Mouse (Mus musculus): Measurements from ENCODE around the gene Sdc1. TPM values are rescaled to one million over a fixed set of nuclear protein-coding genes. Genes with fewer than 3 reads are reported as not detected.

The Sdc1 gene
- polyA plus RNA-seq, 1 experiment from 2014 or later: 133 TPM

GRCm38 (mm10) chr12:8786984-8787730, 16.0 kb downstream of the Sdc1 start:
- no peak for DNase-seq (ENCODE audit: extremely low spot score, low spot score)
- no peaks in the 10 kb centered on the region for H3K27me3 ChIP-seq (ENCODE audit: poor library complexity, severe bottlenecking)
- no peaks in the 10 kb centered on the region for H3K9me3 ChIP-seq
- peaks cover 69% of the 10 kb centered on the region for H3K36me3 ChIP-seq (replicated peaks)
- 92% methylated on average over 12 of the region's 12 CpGs for WGBS
- no peak overlapping the region for H3K4me3 ChIP-seq
- peaks cover 36% of the 10 kb centered on the region for H3K4me1 ChIP-seq
- no peak overlapping the region for H3K27ac ChIP-seq

DNA sequence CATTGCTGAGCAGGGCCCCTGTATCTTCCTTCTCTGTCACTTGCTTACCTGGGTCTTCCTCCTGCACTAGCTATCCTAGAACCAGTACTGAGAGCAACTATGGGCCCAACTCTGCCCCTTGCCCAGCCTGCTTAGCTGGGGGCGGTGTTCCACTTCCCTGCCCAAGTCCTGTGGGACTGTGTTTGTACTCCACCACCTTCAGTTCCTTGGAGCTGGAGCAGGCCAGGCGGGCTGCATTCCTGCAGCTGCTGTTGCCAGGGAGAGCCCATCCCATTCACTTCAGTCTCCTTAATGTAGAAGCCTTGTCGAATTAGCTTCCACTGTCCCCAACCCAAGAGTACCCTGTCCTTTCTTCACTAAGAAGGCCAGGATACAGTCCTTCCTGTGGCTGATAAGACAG, 17.3 kb downstream of the Sdc1 start:
- no peak for DNase-seq (ENCODE audit: extremely low spot score, low spot score)
- Histone ChIP-seq H3K27me3 (ENCODE audit: poor library complexity, severe bottlenecking) (no peaks in the 10 kb centered on the region), H3K36me3 (replicated peaks) (peaks cover 81% of the 10 kb centered on the region), H3K4me3 (no peak overlapping the region), H3K9me3 (no peaks in the 10 kb centered on the region), H3K4me1 (peaks cover 29% of the 10 kb centered on the region), H3K27ac (peak overlapping the region; percentile 44; the same call in 1 of the 2 replicates)
- WGBS: 65% methylated on average over 3 of the region's 3 CpGs

DNA sequence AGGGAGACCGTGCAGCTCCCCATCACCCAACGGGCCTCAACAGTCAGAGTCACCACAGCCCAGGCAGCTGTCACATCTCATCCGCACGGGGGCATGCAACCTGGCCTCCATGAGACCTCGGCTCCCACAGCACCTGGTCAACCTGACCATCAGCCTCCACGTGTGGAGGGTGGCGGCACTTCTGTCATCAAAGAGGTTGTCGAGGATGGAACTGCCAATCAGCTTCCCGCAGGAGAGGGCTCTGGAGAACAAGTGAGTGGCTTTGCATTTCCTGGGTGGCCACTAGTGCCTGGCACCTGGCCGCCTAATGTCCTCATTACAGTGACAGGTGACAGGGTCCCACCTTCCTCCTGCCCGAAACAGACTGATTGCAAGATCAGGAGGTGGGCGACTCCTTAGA, 19.5 kb downstream of the Sdc1 start:
- peaks cover 29% of the 10 kb centered on the region for H3K4me1 ChIP-seq
- H3K27ac ChIP-seq: no peak overlapping the region
- no peak for DNase-seq (ENCODE audit: extremely low spot score, low spot score)
- H3K4me3 ChIP-seq: no peak overlapping the region
- H3K9me3 ChIP-seq: peaks cover 9% of the 10 kb centered on the region
- peaks cover 84% of the 10 kb centered on the region for H3K36me3 ChIP-seq (replicated peaks)
- H3K27me3 ChIP-seq (ENCODE audit: poor library complexity, severe bottlenecking): no peaks in the 10 kb centered on the region
- 95% methylated on average over 12 of the region's 12 CpGs for WGBS

GRCm38 (mm10) chr12:8793410-8794051, 22.4 kb downstream of the Sdc1 start:
- Histone ChIP-seq H3K27ac (no peak overlapping the region), H3K4me3 (no peak overlapping the region), H3K27me3 (ENCODE audit: poor library complexity, severe bottlenecking) (no peaks in the 10 kb centered on the region), H3K36me3 (replicated peaks) (peaks cover 74% of the 10 kb centered on the region), H3K4me1 (peaks cover 15% of the 10 kb centered on the region), H3K9me3 (peaks cover 10% of the 10 kb centered on the region)
- no peak for DNase-seq (ENCODE audit: extremely low spot score, low spot score)
- WGBS: 94% methylated on average over 2 of the region's 2 CpGs

DNA sequence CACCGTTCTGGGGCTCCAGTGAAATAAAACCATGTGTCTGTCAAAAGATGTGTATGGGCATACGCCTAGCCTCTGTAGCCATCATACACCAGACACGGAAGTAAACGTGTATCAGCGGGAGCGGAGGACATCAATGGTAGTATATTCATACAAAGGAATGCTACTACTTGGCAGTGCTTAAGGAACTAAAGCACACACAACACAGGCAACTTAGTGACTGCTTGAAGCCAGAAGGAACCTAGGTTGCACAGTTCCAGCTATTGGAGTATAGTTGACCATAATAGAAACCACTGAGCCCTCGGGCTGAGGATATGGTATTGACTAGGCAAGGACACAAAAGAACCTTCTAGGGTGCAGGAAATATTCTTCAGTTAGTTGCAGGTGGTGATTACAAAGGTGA, 26.8 kb downstream of the Sdc1 start:
- WGBS: 92% methylated on average over 7 of the region's 7 CpGs
- Histone ChIP-seq H3K27me3 (ENCODE audit: poor library complexity, severe bottlenecking) (no peaks in the 10 kb centered on the region), H3K9me3 (peaks cover 10% of the 10 kb centered on the region), H3K27ac (no peak overlapping the region), H3K36me3 (replicated peaks) (peaks cover 30% of the 10 kb centered on the region), H3K4me1 (peaks cover 11% of the 10 kb centered on the region; the same call in 1 of the 2 replicates), H3K4me3 (no peak overlapping the region)
- no peak for DNase-seq (ENCODE audit: extremely low spot score, low spot score)

GRCm38 (mm10) chr12:8798486-8799020, 27.4 kb downstream of the Sdc1 start:
- 0 out of 2 replicates have a peak overlapping the region, but pooled peaks have one; percentile 11 for H3K27ac ChIP-seq
- no peak for DNase-seq (ENCODE audit: extremely low spot score, low spot score)

DNA sequence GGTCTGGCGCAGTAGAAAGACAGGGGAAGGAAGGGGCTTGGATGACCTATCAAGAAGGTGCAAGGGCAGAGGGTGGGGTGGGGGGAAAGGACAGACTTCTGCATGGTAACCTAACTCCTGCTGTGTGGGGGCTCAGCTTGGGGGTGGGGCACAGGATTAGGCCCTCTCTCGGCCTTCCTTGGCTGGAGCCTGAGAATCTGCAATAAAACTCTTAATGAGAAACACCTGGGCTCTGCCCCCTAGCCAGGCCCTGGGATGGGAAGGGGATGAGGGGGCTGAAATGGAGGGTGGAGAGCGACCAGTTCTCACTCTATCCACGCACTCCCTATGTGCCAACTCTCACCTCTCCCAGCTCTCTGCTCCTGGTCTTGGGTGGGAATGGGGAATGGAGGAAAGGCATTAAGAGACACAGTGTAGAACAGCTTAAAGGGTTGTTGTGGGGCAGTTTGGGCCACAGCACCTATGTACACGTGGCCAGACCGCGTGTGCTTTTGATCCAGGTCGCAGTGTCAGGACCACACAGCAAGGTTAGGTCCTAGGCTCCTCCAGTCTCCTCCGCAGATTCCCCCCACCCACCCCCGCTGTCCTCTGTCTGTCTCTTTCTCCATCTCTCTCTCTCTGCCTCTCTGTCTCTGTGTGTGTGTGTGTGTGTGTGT, 32.4 kb downstream of the Sdc1 start:
- Histone ChIP-seq H3K4me3 (no peak overlapping the region), H3K36me3 (replicated peaks) (no peaks in the 10 kb centered on the region), H3K9me3 (no peaks in the 10 kb centered on the region), H3K27ac (peak overlapping the region; percentile 60), H3K27me3 (ENCODE audit: poor library complexity, severe bottlenecking) (no peaks in the 10 kb centered on the region), H3K4me1 (peaks cover 19% of the 10 kb centered on the region)
- WGBS: 44% methylated on average over 10 of the region's 10 CpGs
- DNase-seq (ENCODE audit: extremely low spot score, low spot score): peak; percentile 23

More at GRCm38 (mm10) chr12:8798486-8799020, 27.4 kb downstream of the Sdc1 start:
- WGBS: 66% methylated on average over 9 of the region's 9 CpGs
- Histone ChIP-seq H3K36me3 (replicated peaks) (peaks cover 24% of the 10 kb centered on the region), H3K27me3 (ENCODE audit: poor library complexity, severe bottlenecking) (no peaks in the 10 kb centered on the region), H3K4me1 (peaks cover 15% of the 10 kb centered on the region), H3K9me3 (peaks cover 10% of the 10 kb centered on the region), H3K4me3 (no peak overlapping the region)

- 92% methylated on average over 2 of the region's 3 CpGs for WGBS
- peak overlapping the region; percentile 60; the same call in 1 of the 2 replicates for H3K27ac ChIP-seq
- H3K9me3 ChIP-seq: no peaks in the 10 kb centered on the region
- H3K4me3 ChIP-seq: no peak overlapping the region
- peaks cover 15% of the 10 kb centered on the region for H3K4me1 ChIP-seq
- no peaks in the 10 kb centered on the region for H3K27me3 ChIP-seq (ENCODE audit: poor library complexity, severe bottlenecking)
- no peak for DNase-seq (ENCODE audit: extremely low spot score, low spot score)
- no peaks in the 10 kb centered on the region for H3K36me3 ChIP-seq (replicated peaks)
Observed at GRCm38 (mm10) chr12:8804077-8804456, 32.9 kb downstream of the Sdc1 start.

DNA sequence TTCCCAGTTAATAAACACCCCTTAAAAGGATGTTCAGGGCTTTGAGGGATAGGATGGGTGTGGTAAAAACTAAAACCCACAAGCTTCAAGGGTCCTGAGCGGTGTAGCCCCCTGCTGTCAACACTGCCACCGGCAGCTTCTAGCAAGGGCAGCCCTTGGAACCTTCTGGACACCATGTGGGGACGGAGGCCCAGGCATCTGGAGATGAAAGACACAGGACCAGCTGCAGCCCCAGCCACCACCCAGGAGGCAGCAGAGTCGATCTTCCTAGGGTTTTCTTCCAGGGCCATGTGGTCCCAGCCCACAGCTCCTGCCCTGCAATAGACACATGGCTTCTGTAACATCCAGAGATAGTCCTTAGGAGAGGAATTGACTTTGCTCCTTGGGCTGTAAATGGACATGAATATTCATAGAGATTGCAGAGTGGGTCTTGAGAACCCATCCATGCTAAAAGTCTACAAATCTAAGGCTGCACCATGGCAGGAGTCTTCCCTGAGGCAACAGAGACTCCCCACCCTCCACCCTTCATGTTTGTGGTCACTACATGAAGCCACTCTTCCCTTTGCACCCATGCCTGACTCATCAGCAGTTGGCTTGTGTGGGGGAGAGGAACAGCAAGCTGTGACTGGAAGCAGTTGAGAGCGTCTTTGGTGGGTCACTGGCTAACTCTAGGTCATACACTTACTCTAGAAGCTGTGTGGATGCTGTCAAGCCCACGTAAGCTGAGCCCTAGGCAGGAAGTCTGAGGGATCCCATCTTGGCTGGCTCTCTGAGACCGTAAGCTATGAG, 34.0 kb downstream of the Sdc1 start:
- Histone ChIP-seq H3K4me1 (peaks cover 15% of the 10 kb centered on the region), H3K27me3 (ENCODE audit: poor library complexity, severe bottlenecking) (no peaks in the 10 kb centered on the region), H3K9me3 (no peaks in the 10 kb centered on the region), H3K27ac (no peak overlapping the region), H3K4me3 (no peak overlapping the region), H3K36me3 (replicated peaks) (no peaks in the 10 kb centered on the region)
- DNase-seq (ENCODE audit: extremely low spot score, low spot score): no peak
- WGBS: 84% methylated on average over 7 of the region's 7 CpGs

DNA sequence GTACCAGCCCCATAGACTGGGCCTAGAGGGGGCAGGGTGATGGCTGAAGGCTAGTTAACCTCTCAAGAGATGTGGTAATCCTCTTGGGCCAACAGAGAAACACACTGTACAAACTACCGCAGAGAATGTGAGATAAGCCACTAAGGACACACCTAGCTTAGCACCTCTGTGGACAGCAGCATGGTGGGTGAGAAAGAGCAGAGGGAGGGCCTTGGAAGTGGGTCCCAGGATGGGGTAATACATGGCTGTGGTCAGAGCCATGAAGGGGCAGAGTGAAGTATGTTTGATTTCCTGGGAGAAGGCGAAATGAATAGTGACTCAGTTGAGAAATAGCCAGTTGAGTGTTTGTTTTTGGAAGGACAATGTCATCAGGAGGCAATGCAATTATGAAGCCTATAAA, 38.0 kb downstream of the Sdc1 start:
- H3K36me3 ChIP-seq (replicated peaks): no peaks in the 10 kb centered on the region
- DNase-seq (ENCODE audit: extremely low spot score, low spot score): no peak
- peaks cover 6% of the 10 kb centered on the region; the same call in 1 of the 2 replicates for H3K4me1 ChIP-seq
- no peaks in the 10 kb centered on the region for H3K27me3 ChIP-seq (ENCODE audit: poor library complexity, severe bottlenecking)
- 88% methylated on average over 2 of the region's 2 CpGs for WGBS
- no peak overlapping the region for H3K27ac ChIP-seq
- no peak overlapping the region for H3K4me3 ChIP-seq
- H3K9me3 ChIP-seq: no peaks in the 10 kb centered on the region

DNA sequence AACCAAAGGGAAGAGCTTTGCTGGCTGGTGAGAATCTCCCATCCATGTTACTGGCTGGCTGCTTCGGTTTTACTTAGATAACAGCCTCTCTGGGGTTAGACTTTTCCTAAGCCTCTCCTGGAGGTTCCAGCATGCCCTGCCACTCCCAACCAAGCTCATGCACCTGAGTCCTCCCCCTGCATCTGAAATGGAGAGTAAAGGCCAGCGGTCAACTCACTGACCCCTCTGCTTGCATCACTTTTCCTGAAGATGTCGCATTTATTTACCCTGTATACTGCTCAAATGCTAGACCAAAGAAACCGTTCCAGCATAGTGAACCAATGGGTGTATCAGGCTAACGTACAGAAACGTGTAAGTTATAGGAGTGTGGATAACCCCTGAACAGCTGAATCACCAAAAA, 38.5 kb downstream of the Sdc1 start:
- DNase-seq (ENCODE audit: extremely low spot score, low spot score): no peak
- WGBS: 92% methylated on average over 6 of the region's 6 CpGs

DNA sequence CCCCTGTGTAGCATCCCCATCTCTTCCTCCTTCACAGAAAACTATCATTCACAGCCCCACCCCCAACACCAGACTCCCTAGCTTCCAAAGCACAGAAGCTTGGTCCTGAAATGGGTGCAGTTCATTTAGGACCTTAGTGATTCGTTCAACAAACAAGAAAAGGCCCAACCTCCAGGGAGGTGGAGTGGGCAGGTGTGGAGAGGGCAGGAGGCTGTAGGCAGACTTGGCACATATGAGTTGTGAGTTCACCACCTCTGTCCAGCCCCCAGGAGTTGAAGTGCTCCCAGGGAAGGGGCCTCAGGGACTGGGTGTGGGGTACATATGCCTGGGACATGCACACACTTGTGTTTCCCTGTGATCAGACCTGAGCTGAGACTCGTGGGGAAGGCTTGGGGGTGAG, 39.8 kb downstream of the Sdc1 start:
- H3K27ac ChIP-seq: no peak overlapping the region
- WGBS: 75% methylated on average over 2 of the region's 2 CpGs
- H3K9me3 ChIP-seq: no peaks in the 10 kb centered on the region
- DNase-seq (ENCODE audit: extremely low spot score, low spot score): no peak
- H3K4me3 ChIP-seq: no peak overlapping the region
- H3K27me3 ChIP-seq (ENCODE audit: poor library complexity, severe bottlenecking): no peaks in the 10 kb centered on the region
- H3K4me1 ChIP-seq: no peaks in the 10 kb centered on the region
- H3K36me3 ChIP-seq (replicated peaks): no peaks in the 10 kb centered on the region

More for the DNA sequence above, 38.5 kb downstream of the Sdc1 start:
- H3K4me3 ChIP-seq: no peak overlapping the region
- H3K27me3 ChIP-seq (ENCODE audit: poor library complexity, severe bottlenecking): no peaks in the 10 kb centered on the region
- no peaks in the 10 kb centered on the region for H3K36me3 ChIP-seq (replicated peaks)
- no peaks in the 10 kb centered on the region for H3K9me3 ChIP-seq
- no peak overlapping the region for H3K27ac ChIP-seq
- H3K4me1 ChIP-seq: 0 out of 2 replicates have a peak, but pooled peaks cover 4% of the 10 kb centered on the region

Data from forebrain, embryonic 10.5 days (tissue).